Mouse (Mus musculus): ENCODE results near the gene Uxt. TPM values are rescaled to one million over a fixed set of nuclear protein-coding genes. Genes with fewer than 3 reads are reported as not detected.

The Uxt gene
- total RNA-seq (2014; rRNA removed) = 32.5 and 33.0 TPM in 2 replicates
- polyA plus RNA-seq (2012; rRNA removed) = 17.5 and 27.0 TPM in 2 replicates

DNA sequence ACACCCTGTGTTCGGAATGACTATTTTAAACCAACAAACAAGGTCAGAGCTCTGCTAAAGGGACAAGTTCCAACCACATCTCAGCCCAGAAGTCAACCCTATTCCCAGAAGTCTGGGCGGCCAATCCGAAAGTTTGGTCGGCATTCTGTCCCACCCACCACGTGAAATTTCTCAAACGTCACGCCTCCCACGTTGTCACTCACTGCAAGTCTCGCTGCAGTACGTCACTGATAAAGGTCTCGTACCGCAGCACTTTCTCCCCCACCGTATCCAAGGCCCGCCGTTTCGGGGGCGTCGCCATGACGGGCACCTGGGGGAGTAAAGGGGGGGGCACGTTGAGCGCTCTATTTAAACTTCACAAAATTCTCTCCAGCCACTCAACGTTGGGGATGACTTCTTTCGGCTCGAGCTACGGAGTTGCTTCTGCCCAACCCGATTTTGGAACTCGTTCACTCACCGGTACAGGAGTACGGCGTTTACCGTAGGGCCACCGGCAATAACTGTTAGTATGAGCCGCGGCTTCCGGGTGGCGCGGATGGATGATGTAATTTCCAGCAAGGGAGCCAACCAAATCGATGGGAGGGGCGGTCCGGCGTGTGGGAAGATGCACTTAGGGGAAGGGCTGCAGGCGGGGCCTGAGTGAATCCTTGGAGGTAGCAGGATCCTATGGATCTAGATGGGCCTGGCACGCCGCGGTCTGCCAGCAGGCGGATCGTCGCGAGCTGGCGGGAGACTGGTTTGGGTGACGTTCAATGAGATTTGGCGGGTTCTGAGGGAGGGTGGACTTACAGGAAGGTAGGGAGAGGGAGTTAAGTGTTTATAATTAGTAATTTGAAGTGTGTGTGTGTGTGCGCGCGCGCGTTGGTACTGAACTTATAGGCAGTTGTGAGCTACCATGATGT lies at the start of gene Uxt:
Uxt (minus strand) TSS at position 541 of the 902 bp plus-strand sequence.
- under 1% methylated on average over 57 of the region's 57 CpGs for WGBS
- Histone ChIP-seq H3K36me3 (ENCODE audit: control insufficient read depth, insufficient read depth, low read length) (peaks cover 5% of the 10 kb centered on the region), H3K4me1 (ENCODE audit: control insufficient read depth, insufficient read depth, low read length) (0 out of 2 replicates have a peak, but pooled peaks cover 2% of the 10 kb centered on the region), H3K27ac (replicated peaks; ENCODE audit: insufficient read depth, low read depth, low read length) (peak within 1 kb of the TSS; percentile 97), H3K9ac (ENCODE audit: low read depth, low read length) (peak within 1 kb of the TSS; percentile 83), H3K27me3 (ENCODE audit: control insufficient read depth, insufficient read depth, low read length) (no peaks in the 10 kb centered on the region), H3K4me3 (ENCODE audit: insufficient read depth, low read depth, low read length) (peak within 1 kb of the TSS; percentile 86), H3K79me2 (ENCODE audit: control insufficient read depth, insufficient read depth, low read length) (0 out of 2 replicates have a peak, but pooled peaks cover 3% of the 10 kb centered on the region)
- DNase-seq (ENCODE audit: extremely low read depth, low read depth, low spot score) = peak; percentile 91
- TF ChIP-seq POLR2A (IDR thresholded peaks at IDR 0.05; ENCODE audit: extremely low read depth, insufficient read depth, low read length) (no peak), CTCF (IDR thresholded peaks at IDR 0.05; ENCODE audit: low read depth, low read length) (0 out of 2 replicates have a peak, but pooled peaks have one; percentile 11)

DNA sequence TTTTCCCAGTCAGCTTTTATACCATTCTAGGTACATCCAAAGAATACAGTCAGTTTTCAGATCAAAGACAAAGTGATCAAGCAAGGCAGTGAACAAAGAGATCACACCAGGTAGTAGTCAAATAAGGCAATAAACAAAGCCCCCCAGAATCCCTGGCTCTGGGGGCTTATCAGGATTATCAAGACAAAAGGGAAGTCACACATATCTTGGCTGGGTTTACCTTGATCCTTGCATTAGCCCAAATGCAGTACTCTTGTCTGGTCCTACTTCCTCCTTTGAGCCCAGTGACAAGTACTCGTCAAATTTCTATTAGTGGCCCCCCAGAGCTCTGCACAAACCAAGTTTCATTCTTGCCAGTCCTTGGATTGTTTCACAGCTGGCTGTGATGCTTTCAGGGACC lies 19.1 kb upstream of the Uxt start:
- WGBS = 68% methylated on average over 1 of the region's 1 CpGs
- H3K9ac ChIP-seq (ENCODE audit: low read depth, low read length) = no peak overlapping the region

DNA sequence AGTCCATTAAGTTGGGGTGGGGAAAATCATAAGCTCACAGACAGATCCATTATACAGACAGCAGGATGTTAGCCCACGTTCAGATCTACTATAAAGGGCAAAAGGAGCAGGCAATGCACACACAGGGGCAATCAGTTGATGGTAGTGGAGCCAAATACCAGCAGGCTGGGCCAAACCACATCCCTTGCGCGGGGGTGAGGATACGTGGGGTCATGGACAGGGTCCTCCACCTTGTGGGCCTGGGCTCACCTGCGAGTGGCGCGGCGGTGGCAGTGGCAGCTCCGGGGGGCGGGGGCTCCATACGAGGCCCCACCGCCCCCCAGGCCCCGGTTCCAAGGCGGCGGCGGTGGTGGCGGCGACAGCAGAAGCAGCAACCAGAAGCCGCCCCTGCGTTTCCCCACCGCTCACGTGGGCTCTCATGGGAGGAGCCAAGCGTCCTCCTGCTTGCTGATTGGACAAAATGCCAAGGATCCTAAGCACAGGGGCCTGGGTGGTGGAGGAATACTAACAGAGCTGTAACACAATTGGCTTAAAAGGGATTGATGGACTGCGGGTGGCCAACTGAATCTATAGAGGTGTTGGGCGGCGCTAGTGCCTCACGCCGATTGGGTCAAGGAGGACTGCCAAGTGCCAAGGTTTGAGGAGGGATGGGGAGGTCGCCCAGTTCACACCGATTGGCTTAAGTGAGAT lies 11.5 kb downstream of the Uxt start, which contains the start of gene Elk1:
Elk1 (minus strand) TSS at position 418 of the 690 bp plus-strand sequence.
- TF ChIP-seq CTCF (IDR thresholded peaks at IDR 0.05; ENCODE audit: low read depth, low read length) (no peak), POLR2A (IDR thresholded peaks at IDR 0.05; ENCODE audit: extremely low read depth, insufficient read depth, low read length) (no peak)
- Histone ChIP-seq H3K9ac (ENCODE audit: low read depth, low read length) (peak within 1 kb of the TSS; percentile 92), H3K27ac (replicated peaks; ENCODE audit: insufficient read depth, low read depth, low read length) (peak within 1 kb of the TSS; percentile 70), H3K4me1 (ENCODE audit: control insufficient read depth, insufficient read depth, low read length) (peaks cover 2% of the 10 kb centered on the region; the same call in 1 of the 2 replicates), H3K27me3 (ENCODE audit: control insufficient read depth, insufficient read depth, low read length) (no peaks in the 10 kb centered on the region), H3K4me3 (ENCODE audit: insufficient read depth, low read depth, low read length) (peak within 1 kb of the TSS; percentile 89), H3K79me2 (ENCODE audit: control insufficient read depth, insufficient read depth, low read length) (peaks cover 2% of the 10 kb centered on the region; the same call in 1 of the 2 replicates), H3K36me3 (ENCODE audit: control insufficient read depth, insufficient read depth, low read length) (no peaks in the 10 kb centered on the region)
- DNase-seq (ENCODE audit: extremely low read depth, low read depth, low spot score) = peak; percentile 80
- WGBS = 0% methylated on average over 17 of the region's 30 CpGs

More for the DNA sequence above, 19.1 kb upstream of the Uxt start:
- peaks cover 1% of the 10 kb centered on the region; the same call in 1 of the 2 replicates for H3K36me3 ChIP-seq (ENCODE audit: control insufficient read depth, insufficient read depth, low read length)
- no peaks in the 10 kb centered on the region for H3K79me2 ChIP-seq (ENCODE audit: control insufficient read depth, insufficient read depth, low read length)
- H3K27ac ChIP-seq (replicated peaks; ENCODE audit: insufficient read depth, low read depth, low read length) = no peak overlapping the region
- no peak for DNase-seq (ENCODE audit: extremely low read depth, low read depth, low spot score)
- no peak overlapping the region for H3K4me3 ChIP-seq (ENCODE audit: insufficient read depth, low read depth, low read length)
- H3K27me3 ChIP-seq (ENCODE audit: control insufficient read depth, insufficient read depth, low read length) = no peaks in the 10 kb centered on the region
- H3K4me1 ChIP-seq (ENCODE audit: control insufficient read depth, insufficient read depth, low read length) = no peaks in the 10 kb centered on the region
- TF ChIP-seq CTCF (IDR thresholded peaks at IDR 0.05; ENCODE audit: low read depth, low read length) (no peak), POLR2A (IDR thresholded peaks at IDR 0.05; ENCODE audit: extremely low read depth, insufficient read depth, low read length) (no peak)

DNA sequence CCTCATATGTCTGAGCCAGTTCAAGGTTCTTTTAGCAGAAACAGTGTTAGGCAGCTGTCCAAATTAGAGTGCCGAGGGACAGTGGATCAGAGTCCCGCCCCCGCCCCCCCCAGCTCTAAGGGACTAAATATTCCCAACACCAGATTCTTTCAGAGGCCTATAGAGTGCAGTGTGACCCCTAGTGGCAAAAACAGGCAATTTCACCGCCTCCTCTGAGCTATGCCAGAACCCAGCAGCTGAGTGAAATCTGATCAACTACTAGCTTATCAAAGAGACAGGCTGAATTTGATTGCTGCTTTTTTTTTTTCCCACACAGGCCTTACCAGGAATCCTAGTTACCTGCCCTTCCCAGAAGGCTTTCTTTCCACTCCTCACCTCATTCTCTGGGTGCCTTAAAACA lies 15.8 kb downstream of the Uxt start:
- peaks cover 2% of the 10 kb centered on the region; the same call in 1 of the 2 replicates for H3K79me2 ChIP-seq (ENCODE audit: control insufficient read depth, insufficient read depth, low read length)
- 0% methylated on average over 4 of the region's 4 CpGs for WGBS
- no peak overlapping the region for H3K4me3 ChIP-seq (ENCODE audit: insufficient read depth, low read depth, low read length)
- H3K27me3 ChIP-seq (ENCODE audit: control insufficient read depth, insufficient read depth, low read length) = no peaks in the 10 kb centered on the region
- H3K4me1 ChIP-seq (ENCODE audit: control insufficient read depth, insufficient read depth, low read length) = peaks cover 2% of the 10 kb centered on the region; the same call in 1 of the 2 replicates
- no peak overlapping the region for H3K9ac ChIP-seq (ENCODE audit: low read depth, low read length)
- no peak for TF ChIP-seq POLR2A (IDR thresholded peaks at IDR 0.05; ENCODE audit: extremely low read depth, insufficient read depth, low read length)
- TF ChIP-seq CTCF (IDR thresholded peaks at IDR 0.05; ENCODE audit: low read depth, low read length) = peak; percentile 49
- peak; percentile 17 for DNase-seq (ENCODE audit: extremely low read depth, low read depth, low spot score)
- H3K27ac ChIP-seq (replicated peaks; ENCODE audit: insufficient read depth, low read depth, low read length) = no peak overlapping the region
- no peaks in the 10 kb centered on the region; the same call in 1 of the 2 replicates for H3K36me3 ChIP-seq (ENCODE audit: control insufficient read depth, insufficient read depth, low read length)

DNA sequence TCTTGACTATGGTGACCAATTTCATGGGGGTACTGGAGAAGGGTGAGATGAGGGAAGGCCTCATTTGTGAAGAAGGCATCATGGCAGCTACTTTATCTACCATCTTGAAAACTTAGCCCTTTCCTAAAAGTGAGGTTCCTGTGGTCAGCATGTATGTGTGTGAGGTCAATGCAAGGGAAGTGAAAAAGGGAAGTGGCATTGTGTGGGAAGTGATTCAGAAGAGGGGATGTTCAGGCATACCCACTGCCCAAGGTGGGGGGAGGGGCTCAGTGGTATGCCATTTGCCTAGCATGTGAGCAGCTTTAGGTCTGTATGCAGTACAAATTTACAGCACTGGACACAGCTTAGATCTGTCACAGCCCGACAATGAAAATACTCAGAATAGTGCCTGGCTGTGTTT lies 29.9 kb downstream of the Uxt start:
- TF ChIP-seq CTCF (IDR thresholded peaks at IDR 0.05; ENCODE audit: low read depth, low read length) = no peak
- no peak for TF ChIP-seq POLR2A (IDR thresholded peaks at IDR 0.05; ENCODE audit: extremely low read depth, insufficient read depth, low read length)
- no peak overlapping the region for H3K27ac ChIP-seq (replicated peaks; ENCODE audit: insufficient read depth, low read depth, low read length)
- H3K36me3 ChIP-seq (ENCODE audit: control insufficient read depth, insufficient read depth, low read length) = no peaks in the 10 kb centered on the region; the same call in 1 of the 2 replicates
- peak; percentile 19 for DNase-seq (ENCODE audit: extremely low read depth, low read depth, low spot score)
- H3K27me3 ChIP-seq (ENCODE audit: control insufficient read depth, insufficient read depth, low read length) = no peaks in the 10 kb centered on the region
- H3K4me1 ChIP-seq (ENCODE audit: control insufficient read depth, insufficient read depth, low read length) = no peaks in the 10 kb centered on the region
- H3K4me3 ChIP-seq (ENCODE audit: insufficient read depth, low read depth, low read length) = no peak overlapping the region
- 82% methylated on average over 1 of the region's 1 CpGs for WGBS
- no peak overlapping the region for H3K9ac ChIP-seq (ENCODE audit: low read depth, low read length)
- no peaks in the 10 kb centered on the region for H3K79me2 ChIP-seq (ENCODE audit: control insufficient read depth, insufficient read depth, low read length)

Measured in liver, adult 2 months (tissue).